Mouse (Mus musculus): ENCODE results near the gene Mrps7.
A peak's percentile ranks its signal among the peaks of the same experiment; 100 is the strongest.
"Not testable (repeated sequence)": the region's sequence is repeated elsewhere in the genome, so short reads cannot be mapped to it uniquely, and the experiment has no call there.

Mrps7 gene

DNA sequence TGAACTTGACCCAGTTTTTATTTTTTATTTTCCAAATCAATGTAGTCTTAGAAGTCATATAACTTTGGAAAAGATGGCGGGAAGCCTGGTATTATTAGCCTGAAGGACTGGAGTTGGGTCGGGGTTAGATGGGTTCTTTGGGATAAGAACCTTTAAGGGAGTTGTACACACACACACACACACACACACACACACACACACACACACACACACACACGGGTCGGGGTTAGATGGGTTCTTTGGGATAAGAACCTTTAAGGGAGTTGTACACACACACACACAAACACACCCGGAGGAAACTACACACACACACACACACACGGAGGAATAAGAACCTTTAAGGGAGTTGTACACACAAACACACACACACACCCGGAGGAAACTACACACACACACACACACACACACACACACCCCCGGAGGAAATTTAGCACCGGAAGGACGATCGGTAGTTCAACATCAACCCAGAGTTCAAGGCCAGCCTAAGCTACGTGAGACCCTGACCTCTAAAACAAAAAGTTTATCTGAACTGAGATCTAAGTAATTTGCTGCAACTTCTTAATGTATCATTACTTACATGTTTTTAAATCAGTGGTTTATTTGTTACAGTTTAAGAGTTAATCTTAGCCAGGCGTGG, 24.9 kb downstream of the Mrps7 start:
- no peak for DNase-seq (ENCODE audit: low read depth, low spot score)

DNA sequence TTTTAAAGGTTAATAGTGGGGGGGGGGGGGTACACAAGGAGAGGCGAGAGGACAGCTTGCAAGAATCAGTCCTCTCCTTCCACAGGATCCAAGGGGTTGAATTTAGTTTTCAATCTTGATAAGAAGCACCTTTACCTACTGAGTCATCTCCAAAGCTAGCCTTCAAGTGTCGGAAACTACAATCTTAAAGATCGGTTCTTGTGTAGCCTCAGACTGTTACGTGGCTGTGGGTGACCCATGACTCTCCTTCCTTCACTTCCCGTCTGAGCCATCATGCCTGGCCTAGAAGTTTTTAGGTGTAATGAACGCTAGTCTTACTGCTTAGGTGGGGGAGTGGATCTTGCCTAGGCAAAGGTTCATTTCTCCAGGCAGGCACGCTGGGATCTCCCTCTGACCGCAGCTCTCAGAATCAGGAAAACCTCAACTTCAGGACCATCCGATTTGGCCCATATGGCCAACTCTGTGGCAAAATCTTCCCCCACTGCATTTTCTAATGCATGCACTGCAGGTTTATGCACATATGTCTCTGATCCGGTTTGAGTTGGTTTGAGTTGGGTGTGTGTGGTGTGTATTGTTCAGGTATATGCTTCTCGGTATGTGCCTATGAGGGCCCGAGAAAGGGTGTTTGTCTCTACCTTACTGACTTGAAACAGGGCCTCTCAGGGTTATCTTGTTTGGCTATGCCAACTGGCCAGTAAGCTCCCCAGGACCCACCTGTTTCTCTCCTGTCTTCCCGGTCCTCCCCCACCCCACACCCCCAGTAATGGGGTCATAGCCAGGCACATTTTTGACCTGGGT, 26.2 kb downstream of the Mrps7 start:
- no peak for DNase-seq (ENCODE audit: low read depth, low spot score)

DNA sequence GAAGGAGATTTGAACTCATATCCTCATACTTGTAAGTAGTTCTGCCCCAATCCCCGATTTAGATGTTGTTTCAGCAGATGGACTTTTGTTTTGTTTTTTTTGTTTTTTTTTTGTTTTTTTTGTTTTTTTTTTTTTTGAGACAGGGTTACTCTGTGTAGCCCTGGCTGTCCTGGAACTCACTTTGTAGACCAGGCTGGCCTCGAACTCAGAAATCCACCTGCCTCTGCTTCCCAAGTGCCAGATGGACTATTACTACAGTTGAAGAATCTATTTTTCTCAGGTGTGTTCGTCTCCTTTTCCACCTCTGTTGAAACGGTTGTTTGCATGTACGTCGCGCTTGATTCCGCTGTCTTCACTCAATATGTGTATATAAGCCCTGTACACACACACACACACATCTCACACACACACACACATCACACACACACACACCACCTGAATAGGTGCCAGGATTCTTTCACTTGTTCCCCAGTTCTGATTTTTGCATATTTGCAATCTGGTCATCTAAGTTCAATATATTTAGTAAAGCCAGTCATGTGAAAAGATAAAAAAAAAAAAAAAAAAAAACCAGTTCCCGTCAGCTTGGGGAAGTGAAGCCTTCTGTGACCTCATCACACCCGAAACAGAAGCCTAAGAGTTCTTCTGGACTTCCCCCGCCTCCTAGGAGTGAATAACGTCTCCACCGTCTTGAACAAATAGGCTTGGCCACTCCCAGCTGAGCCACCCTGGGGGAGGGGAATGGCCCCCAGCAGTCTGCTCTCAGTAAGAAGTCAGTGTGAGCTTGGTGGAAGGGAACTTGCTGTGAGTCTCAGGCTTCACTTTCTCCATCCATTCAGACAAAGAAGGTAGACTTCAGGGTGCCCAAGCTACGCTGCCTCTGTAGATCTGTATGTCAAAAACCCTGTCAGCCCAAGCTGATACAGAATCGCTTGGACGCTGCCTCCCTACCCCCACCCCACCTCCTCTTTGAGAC, 27.1 kb downstream of the Mrps7 start:
- DNase-seq (ENCODE audit: low read depth, low spot score), result no peak

DNA sequence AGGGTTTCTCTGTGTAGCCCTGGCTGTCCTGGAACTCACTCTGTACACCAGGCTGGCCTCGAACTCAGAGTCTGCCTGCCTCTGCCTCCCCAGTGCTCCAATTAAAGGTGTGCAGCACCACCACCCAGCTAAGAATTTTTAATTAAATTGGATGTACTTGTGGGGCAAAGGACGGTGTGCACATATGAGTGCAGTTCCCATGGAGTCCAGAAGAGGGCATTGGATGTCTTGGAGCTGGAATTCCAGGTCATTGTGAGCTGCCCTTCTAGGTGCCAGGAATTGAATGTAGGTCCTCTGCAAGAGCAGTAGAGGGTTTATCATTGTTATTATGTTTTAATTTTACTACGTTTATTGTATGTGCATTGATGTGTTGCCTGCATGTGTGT, 27.8 kb downstream of the Mrps7 start:
- no peak for DNase-seq (ENCODE audit: low read depth, low spot score)

DNA sequence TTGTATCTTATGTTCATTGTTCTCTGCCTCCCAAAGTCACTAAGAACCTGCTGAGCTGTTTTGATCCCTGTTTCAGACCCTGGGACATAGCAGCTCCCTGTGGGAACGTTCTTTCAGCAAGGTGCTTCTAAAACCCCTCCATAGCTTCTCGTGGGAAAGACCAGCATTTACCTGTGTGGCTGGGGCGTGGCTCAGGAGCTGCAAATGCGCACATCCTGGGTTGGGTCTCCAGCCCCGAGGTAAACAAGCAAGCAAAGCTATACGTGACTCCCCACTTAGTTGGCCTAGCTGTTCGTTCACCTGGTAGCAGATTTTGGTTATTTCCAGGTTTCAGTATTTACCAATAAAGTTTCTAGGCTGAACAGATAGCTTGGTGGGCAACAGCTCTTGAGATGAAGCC, 28.5 kb downstream of the Mrps7 start:
- DNase-seq (ENCODE audit: low read depth, low spot score), result no peak

DNA sequence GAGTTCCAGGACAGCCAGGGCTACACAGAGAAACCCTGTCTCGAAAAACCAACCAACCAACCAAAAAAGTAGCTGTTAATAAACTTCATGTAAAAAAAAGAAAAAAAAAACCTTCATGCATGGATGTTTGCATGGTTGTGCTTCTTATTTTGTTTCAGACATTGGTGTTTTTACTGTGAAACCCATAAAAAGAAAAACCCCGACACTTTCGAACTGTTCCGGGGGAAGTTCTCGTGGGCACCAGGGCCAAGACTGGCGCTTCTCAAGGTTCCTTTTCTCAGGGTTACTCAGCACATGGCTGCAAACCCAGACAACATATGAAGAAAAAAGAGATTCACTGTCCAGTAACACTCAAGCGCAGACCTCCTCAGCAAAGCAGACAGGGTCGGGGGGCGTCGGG, 29.1 kb downstream of the Mrps7 start:
- no peak for DNase-seq (ENCODE audit: low read depth, low spot score)

DNA sequence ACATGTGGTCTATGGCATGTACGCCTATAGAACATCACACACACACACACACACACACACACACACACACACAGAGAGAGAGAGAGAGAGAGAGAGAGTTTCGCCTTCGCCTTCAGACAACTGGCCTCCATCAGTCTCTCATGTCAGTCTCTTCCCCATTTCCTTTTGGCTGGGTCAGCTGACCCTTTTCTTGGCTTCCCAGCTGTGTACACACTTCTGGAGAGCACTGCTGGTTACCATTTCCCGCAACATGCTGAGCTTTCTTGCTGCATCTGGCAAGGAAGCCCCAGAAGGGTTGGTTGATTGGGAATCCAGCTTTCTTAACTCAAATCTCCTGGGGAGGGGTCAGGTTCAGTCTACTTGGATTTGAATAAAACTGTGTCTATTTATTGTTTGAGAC, 30.4 kb downstream of the Mrps7 start:
- DNase-seq (ENCODE audit: low read depth, low spot score), result no peak

DNA sequence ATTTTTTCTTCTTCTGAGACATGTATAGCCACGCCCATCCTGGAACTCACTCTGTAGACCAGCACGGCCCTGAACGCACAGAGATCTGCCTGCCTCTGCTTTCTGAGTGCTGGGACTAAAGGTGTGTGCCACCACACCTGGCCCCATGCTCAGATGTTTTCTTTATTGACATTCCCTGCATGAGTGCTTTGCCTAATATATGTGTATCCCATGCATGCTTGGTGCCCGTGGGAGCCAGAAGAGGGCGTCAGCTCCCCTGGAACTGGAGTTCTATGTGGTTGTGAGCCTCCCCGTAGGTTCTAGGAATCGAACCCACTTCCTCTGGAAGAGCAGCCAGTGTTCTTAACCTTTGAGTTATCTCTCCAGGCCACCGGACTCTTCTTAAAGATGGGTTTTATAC, 31.3 kb downstream of the Mrps7 start:
- DNase-seq (ENCODE audit: low read depth, low spot score), result no peak

DNA sequence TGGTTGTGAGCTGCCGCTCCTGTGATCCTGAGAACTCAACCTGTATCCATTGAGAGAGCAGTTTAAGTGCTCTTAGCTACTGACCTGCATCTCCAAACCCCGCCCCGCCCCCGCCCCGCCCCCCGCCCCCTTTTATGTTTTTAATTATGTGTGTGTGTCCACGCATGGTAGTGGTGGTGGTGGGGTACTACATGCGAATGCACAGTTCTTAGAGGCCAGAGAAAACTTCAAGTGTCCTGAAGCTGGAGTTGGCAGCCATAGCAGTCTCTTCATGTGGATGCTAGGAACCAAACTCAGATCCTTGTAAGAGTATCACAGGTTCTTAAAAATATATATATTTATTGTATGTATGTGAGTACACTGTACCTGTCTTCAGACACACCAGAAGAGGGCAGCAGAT, 31.8 kb downstream of the Mrps7 start:
- no peak for DNase-seq (ENCODE audit: low read depth, low spot score)

DNA sequence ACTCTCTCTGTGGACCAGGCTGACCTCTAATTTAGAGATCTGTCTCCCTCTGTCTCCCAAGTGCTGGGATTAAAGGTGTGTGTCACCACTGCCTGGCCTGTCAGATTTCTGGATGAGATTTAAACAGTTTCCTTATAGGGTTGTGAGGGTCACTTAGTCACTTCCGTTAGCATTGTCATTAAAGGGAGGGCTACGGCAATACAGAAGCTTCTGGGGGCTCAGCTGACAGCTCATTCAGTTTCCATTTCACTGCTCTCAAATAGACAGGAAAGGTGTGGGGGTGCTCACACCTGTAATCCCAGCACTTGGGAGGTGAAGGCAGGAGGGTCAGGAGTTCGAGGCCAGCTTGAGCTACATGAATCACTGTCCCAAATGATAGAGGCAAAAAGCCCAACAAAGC, 33.2 kb downstream of the Mrps7 start:
- no peak for DNase-seq (ENCODE audit: low read depth, low spot score)

DNA sequence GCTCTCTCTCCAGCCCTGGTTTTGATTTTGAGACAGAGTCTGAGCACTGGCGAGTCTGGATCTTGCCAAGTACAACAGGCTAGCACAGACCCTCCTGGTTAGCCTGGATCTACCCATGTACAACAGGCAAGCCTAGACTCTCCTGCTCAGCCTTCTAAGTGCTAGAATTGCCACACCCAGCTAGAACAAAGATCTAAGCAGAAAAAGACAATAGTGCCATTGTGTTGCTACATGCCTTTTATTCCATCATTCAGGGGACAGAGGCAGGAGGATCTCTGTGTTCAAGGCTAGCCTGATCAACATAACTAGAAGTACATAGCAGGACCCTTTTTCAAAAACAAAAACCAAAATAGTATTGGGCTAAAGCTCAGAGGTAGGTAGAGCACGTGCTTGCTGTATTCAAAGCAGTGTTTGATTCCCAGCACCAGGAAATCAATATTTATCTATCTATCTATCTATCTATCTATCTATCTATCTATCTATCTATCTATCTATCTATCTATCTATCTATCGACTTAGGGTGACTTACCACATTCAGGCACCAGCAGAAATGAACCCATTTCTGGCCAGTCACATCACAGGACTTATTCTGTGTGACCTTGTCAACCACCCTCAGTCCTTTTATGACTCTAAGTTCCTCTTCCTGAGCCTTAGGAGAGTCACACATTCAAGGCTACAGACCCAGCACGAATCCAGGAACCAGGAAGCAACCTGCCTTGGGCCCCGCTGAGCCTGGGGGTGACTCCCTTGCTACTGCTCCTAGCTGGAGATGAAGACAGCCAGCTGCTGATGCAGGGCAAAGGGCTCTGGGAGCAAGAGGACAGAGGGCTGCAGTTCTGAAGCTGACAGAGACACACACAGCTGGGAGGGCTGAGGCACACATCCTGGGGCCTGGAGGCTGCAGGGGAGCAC, 35.0 kb downstream of the Mrps7 start:
- DNase-seq (ENCODE audit: low read depth, low spot score), result no peak

DNA sequence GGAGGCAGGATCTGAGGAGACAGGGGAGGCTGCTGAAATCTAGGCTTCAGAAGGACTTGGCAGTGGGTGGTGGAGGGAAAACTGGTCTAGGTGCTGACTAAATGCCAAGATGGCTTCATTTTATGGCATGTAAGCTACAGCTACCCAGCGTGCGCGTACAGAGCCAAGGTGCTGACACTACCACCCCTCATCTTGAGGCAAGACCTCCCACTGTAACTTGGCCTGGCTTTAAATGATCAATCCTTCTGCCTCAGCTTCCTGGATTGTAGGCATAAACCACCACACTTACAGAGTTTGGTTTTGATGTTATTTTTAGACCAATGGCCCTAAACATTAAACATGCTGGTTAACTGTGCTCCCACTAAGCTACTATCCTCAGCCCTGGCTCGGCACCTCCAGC, 35.8 kb downstream of the Mrps7 start:
- DNase-seq (ENCODE audit: low read depth, low spot score), result no peak

DNA sequence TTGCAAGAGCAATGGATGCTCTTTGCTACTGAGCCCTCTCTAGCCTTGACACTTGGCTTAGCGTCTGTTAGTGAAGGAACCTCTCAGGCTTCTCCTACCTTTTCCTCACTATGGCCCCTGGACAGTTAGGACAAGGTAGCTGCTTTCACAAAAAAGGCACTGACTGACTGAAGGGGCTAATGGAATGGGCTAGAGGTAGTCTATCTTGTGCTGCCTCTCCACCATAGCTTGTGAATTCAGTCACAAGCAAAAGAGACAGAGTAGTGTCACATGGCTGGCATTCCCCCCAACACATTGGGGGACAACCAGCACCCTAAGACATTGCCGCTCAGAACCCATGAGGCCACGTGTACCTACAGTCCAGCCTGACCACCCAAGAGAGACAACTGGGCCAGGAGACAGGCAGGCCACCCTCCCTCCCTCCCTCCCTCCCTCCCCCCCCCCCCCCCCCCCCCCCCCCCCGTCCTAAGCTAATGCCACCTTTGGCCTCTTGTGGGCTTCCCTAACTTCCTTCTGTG, 36.6 kb downstream of the Mrps7 start:
- DNase-seq (ENCODE audit: low read depth, low spot score), result no peak

DNA sequence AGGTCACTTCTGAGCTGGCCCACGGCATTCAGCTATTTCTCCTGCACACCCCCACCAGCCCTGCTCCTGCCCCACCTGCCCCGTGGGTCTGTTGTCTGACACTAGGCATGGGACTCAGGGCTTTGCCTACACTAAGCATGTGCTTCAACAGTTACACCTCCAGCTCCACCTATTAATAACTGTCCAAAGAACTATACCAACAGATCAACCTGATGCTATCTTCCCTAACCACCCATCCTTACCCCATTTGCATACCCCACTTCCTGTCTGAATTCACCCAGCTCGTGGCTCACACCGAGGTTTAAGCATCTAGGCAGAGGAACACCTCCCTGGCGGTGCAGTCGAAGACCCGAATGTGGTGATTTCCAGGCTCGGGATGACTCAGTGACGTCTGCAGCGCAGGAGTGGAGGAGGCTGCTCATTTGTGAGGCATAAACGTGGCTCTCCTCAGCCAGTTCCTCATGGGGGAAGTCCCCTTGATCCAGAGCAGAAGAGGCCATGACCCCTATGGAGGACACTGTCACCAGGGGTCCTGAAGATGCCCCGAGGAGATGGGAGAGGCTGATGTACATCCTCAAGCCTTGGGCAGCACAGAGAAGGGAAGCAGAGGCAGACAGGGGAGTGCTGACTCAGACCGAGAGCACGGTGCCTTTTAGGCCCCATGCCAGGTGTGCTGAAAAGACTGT, 37.4 kb downstream of the Mrps7 start:
- no peak for DNase-seq (ENCODE audit: low read depth, low spot score)

DNA sequence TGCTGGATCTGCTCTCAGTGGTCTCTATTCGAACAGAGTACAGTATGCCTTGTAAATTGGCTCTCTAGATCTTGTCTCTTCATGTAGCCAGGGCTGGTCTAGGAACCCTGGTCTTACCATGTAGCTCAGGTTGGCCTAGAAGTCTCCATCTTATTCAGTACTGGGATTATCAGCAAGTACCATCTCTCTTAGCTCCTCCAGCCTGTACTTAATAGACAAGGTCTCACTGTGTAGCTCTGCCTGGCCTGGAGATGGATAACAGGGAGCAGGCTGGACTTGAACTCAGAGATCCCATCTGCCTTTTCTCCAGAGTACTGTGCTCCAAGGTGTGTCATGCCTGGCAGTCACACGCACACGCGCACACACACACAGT, 37.9 kb downstream of the Mrps7 start:
- DNase-seq (ENCODE audit: low read depth, low spot score), result no peak

DNA sequence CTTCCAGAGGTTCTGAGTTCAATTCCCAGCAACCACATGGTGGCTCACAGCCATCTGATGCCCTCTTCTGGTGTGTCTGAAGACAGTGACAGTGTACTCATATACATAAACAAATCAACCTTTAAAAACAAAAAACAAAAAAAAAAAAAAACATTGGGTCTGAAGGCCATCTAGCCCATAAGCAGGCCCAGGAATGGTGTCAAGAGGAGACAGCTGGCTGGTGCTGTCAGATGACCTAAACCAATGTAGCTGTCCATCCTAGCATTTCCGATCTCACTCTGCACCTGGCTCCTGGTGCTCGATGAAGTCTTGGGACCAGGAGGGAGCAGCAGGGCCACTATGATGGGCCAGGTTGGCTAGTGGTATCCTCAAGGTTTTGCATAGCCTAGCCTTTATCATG, 39.0 kb downstream of the Mrps7 start:
- no peak for DNase-seq (ENCODE audit: low read depth, low spot score)

DNA sequence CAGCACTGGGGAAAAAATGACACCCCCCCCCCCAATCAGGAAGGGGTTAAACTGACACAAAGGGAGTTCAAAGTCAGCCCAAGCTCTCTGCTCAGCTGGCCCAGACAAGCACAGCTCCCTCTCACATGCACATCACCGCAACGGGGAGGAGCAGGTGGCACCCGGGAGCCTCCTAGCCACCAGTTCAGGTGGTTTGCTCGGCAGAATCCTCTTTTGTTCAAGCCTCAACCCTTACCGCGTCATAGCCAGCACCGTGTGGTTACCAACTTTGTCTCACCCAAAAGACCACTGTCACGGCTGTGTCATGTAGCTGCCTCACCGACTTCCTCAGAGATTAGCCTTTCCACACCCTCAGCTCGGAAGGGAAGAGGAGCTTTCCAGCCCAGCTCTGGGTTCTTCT, 39.5 kb downstream of the Mrps7 start:
- no peak for DNase-seq (ENCODE audit: low read depth, low spot score)

DNA sequence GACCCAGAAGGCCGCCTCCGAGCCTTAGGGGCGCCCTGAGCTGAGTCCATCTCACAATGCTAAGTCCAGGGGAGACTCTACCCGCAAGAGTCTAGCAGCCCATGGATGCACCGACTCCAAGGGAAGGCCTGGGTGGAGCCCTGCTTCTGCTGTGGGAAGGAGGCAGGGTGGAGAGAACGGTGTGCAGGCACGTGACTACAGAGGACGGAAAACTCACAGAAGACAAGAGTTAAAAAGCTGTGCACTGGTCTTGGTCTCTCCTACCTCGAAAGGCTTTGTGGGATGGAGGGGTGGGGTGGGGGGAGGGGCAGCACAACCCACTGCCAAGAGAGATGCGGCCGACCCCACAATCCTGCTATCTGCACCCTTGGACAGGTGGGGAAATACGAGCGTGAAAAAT, 40.6 kb downstream of the Mrps7 start:
- DNase-seq (ENCODE audit: low read depth, low spot score), result no peak

DNA sequence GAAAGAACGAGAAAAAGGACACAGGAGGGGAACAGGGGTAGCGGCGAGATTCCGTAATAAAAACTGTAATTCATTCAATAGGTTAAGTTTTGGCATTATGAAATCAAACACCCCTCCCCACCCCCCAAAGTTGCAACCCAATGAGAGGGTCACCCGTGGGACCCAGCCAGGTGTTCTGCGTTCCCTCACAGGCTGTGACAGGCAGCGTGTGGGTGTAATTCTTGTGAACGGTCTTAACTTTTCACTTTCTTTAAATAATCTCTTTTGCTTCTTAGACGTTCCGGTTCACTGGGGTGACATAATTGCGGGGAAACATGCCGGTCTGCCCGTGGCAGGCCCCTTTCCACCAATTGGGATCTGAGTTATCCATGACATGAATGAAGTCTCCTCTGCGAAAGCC, 41.8 kb downstream of the Mrps7 start:
- not testable (repeated sequence) for DNase-seq (ENCODE audit: low read depth, low spot score)

DNA sequence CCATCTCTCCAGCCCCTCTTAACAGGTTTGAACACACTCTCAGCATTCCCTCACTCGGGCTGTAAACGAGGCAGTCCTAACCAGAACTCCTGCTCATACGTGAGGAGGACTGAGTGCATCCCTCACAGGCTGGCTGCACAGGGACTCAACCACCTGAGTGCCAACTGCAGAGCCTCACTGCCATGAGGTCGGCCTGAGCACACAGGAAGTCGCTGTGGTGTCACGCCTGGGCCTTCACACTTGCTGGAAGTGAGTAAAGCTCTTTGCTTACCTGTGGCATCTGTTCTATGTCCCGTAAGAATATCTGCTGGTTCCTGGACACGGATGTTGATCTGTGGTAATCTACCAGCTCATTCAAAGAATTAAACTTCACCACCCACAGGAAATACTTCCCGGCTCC, 42.7 kb downstream of the Mrps7 start:
- DNase-seq (ENCODE audit: low read depth, low spot score), result no peak

DNA sequence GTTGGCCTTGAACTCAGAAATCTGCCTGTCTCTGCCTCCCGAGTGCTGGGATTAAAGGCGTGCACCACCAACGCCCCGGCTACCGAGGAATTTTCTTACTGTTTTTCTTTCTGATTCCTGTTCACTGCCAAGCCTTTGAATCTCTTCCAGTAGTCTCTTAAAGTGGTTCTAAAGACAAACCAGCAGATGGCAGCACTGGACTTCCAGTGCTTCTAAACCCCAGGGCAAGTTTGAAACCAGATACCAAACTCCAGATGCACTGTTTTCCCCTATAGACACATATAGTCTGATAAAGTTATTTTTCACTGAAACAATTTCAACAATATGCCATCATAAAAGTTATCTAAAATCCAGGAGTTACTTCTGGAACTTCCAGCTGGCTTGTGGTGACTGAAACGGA, 43.7 kb downstream of the Mrps7 start:
- DNase-seq (ENCODE audit: low read depth, low spot score), result peak; percentile 58
